Mouse (Mus musculus) embryonic facial prominence, embryonic 13.5 days (tissue): ENCODE results near the gene Eif4b. TPM values are rescaled to one million over a fixed set of nuclear protein-coding genes. Genes with fewer than 3 reads are reported as not detected.

Experiments
- ATAC-seq: fragments of 200-750 bp; cut with Nextera tagmentation; 2 replicates; pipeline ENCODE4 v1.8.0; 2017; ENCODE audit warnings: low read depth; ENCODE audit not compliant: insufficient number of reproducible peaks, insufficient read depth, low FRiP score, low TSS enrichment
- H3K27ac ChIP-seq: fragments of 300-500 bp; sonication (generic); 2 replicates; pipeline ENCODE4 v1.5.1; 2015; ENCODE audit warnings: moderate library complexity, mild to moderate bottlenecking, inconsistent platforms
- H3K27me3 ChIP-seq: fragments of 300-500 bp; sonication (generic); 2 replicates; pipeline ENCODE4 v1.6.1; 2015; ENCODE audit warnings: mild to moderate bottlenecking, inconsistent platforms
- H3K36me3 ChIP-seq: fragments of 300-500 bp; sonication (generic); 2 replicates; pipeline ENCODE4 v1.6.1; 2015; ENCODE audit warnings: mild to moderate bottlenecking, inconsistent platforms
- H3K4me1 ChIP-seq: fragments of 300-500 bp; sonication (generic); 2 replicates; pipeline ENCODE4 v1.6.1; 2015; ENCODE audit warnings: inconsistent platforms
- H3K4me2 ChIP-seq: fragments of 300-500 bp; sonication (generic); 2 replicates; pipeline ENCODE4 v1.6.1; 2015; ENCODE audit warnings: moderate library complexity, mild to moderate bottlenecking, inconsistent platforms
- H3K4me3 ChIP-seq: fragments of 300-500 bp; sonication (generic); 2 replicates; pipeline ENCODE4 v1.5.1; 2015; ENCODE audit warnings: mild to moderate bottlenecking, inconsistent platforms
- H3K9ac ChIP-seq: fragments of 300-500 bp; sonication (generic); 2 replicates; pipeline ENCODE4 v1.6.1; 2015; ENCODE audit warnings: mild to moderate bottlenecking, inconsistent platforms
- H3K9me3 ChIP-seq: fragments of 300-500 bp; sonication (generic); 2 replicates; pipeline ENCODE4 v1.6.1; 2016; ENCODE audit warnings: inconsistent platforms
- WGBS: fragments of 180-500 bp; shearing (Covaris S2); methylation state at CpG from one replicate; pipeline ENCODE4 v1.1.7; 2015; ENCODE audit warnings: mixed read lengths; 5-methylcytosine and 5-hydroxymethylcytosine counted together
- polyA plus RNA-seq: library from polyadenylated mRNA; unstranded; fragments of >200 nt; fragmentation: Nextera tagmentation; extraction: Ambion mirVana; gene quantifications from 2 replicates; pipeline ENCODE4 v1.2.1, GENCODE M21; 2015

Eif4b gene
- polyA plus RNA-seq, 1 experiment from 2014 or later, result 120 TPM

- H3K36me3 ChIP-seq, result peaks cover 60% of the 10 kb centered on the region
- WGBS, result 34% methylated on average over 18 of the region's 18 CpGs
- peaks cover 84% of the 10 kb centered on the region for H3K4me1 ChIP-seq
- peak overlapping the region; percentile 40; the same call in 1 of the 2 replicates for H3K9ac ChIP-seq
- H3K4me2 ChIP-seq, result peak overlapping the region; percentile 52
- peak overlapping the region; percentile 99 for H3K27ac ChIP-seq
- H3K9me3 ChIP-seq, result no peaks in the 10 kb centered on the region
- ATAC-seq, result no peak; the same call in 1 of the 2 replicates
- peak overlapping the region; percentile 23 for H3K4me3 ChIP-seq
- peaks cover 13% of the 10 kb centered on the region for H3K27me3 ChIP-seq
Observed at GRCm38 (mm10) chr15:102105764-102106730, 32.5 kb downstream of the Eif4b start.

GRCm38 (mm10) chr15:102106754-102107456 lies 33.3 kb downstream of the Eif4b start:
- peaks cover 68% of the 10 kb centered on the region for H3K36me3 ChIP-seq
- 0 out of 2 replicates have a peak overlapping the region, but pooled peaks have one; percentile 36 for H3K9ac ChIP-seq
- H3K27ac ChIP-seq, result 0 out of 2 replicates have a peak overlapping the region, but pooled peaks have one; percentile 99
- H3K9me3 ChIP-seq, result no peaks in the 10 kb centered on the region
- WGBS, result 18% methylated on average over 38 of the region's 38 CpGs
- ATAC-seq, result no peak
- peaks cover 13% of the 10 kb centered on the region for H3K27me3 ChIP-seq
- H3K4me3 ChIP-seq, result peak overlapping the region; percentile 23
- peaks cover 76% of the 10 kb centered on the region for H3K4me1 ChIP-seq
- peak overlapping the region; percentile 52 for H3K4me2 ChIP-seq

- no peak overlapping the region for H3K9ac ChIP-seq
- no peaks in the 10 kb centered on the region for H3K9me3 ChIP-seq
- H3K4me2 ChIP-seq, result peak overlapping the region; percentile 52
- peaks cover 13% of the 10 kb centered on the region for H3K27me3 ChIP-seq
- H3K4me1 ChIP-seq, result peaks cover 65% of the 10 kb centered on the region
- H3K4me3 ChIP-seq, result no peak overlapping the region
- ATAC-seq, result no peak
- H3K27ac ChIP-seq, result 0 out of 2 replicates have a peak overlapping the region, but pooled peaks have one; percentile 62
- WGBS, result 41% methylated on average over 13 of the region's 13 CpGs
- H3K36me3 ChIP-seq, result peaks cover 79% of the 10 kb centered on the region
Observed at GRCm38 (mm10) chr15:102107689-102108573, 34.4 kb downstream of the Eif4b start.

- Histone ChIP-seq H3K27me3 (peaks cover 13% of the 10 kb centered on the region), H3K36me3 (peaks cover 88% of the 10 kb centered on the region), H3K4me1 (peaks cover 56% of the 10 kb centered on the region), H3K27ac (peak overlapping the region; percentile 62), H3K4me3 (no peak overlapping the region), H3K9ac (peak overlapping the region; percentile 40; the same call in 1 of the 2 replicates), H3K9me3 (no peaks in the 10 kb centered on the region), H3K4me2 (0 out of 2 replicates have a peak overlapping the region, but pooled peaks have one; percentile 11)
- 55% methylated on average over 18 of the region's 18 CpGs for WGBS
- ATAC-seq, result no peak
Observed at GRCm38 (mm10) chr15:102108651-102109525, 35.3 kb downstream of the Eif4b start.

GRCm38 (mm10) chr15:102110271-102110670 lies 36.7 kb downstream of the Eif4b start:
- Histone ChIP-seq H3K4me1 (peaks cover 43% of the 10 kb centered on the region), H3K9me3 (no peaks in the 10 kb centered on the region), H3K27ac (no peak overlapping the region), H3K4me2 (no peak overlapping the region), H3K36me3 (peaks cover 99% of the 10 kb centered on the region), H3K9ac (no peak overlapping the region), H3K4me3 (no peak overlapping the region), H3K27me3 (peaks cover 13% of the 10 kb centered on the region)
- ATAC-seq, result no peak
- WGBS, result 91% methylated on average over 7 of the region's 7 CpGs

- Histone ChIP-seq H3K9ac (no peak overlapping the region), H3K27me3 (peaks cover 10% of the 10 kb centered on the region), H3K4me2 (no peak overlapping the region), H3K36me3 (peaks cover 99% of the 10 kb centered on the region), H3K4me1 (peaks cover 38% of the 10 kb centered on the region), H3K27ac (no peak overlapping the region), H3K4me3 (no peak overlapping the region), H3K9me3 (no peaks in the 10 kb centered on the region)
- 81% methylated on average over 29 of the region's 29 CpGs for WGBS
- no peak for ATAC-seq
Observed at GRCm38 (mm10) chr15:102110701-102111494, 37.3 kb downstream of the Eif4b start.

- no peak overlapping the region for H3K9ac ChIP-seq
- H3K4me3 ChIP-seq, result no peak overlapping the region
- no peak overlapping the region for H3K4me2 ChIP-seq
- H3K27me3 ChIP-seq, result peaks cover 5% of the 10 kb centered on the region; the same call in 1 of the 2 replicates
- no peaks in the 10 kb centered on the region for H3K9me3 ChIP-seq
- peaks cover 99% of the 10 kb centered on the region for H3K36me3 ChIP-seq
- 89% methylated on average over 11 of the region's 11 CpGs for WGBS
- H3K4me1 ChIP-seq, result peaks cover 38% of the 10 kb centered on the region
- no peak for ATAC-seq
- no peak overlapping the region for H3K27ac ChIP-seq
Observed at GRCm38 (mm10) chr15:102111495-102111829, 37.9 kb downstream of the Eif4b start.

- no peak overlapping the region for H3K9ac ChIP-seq
- no peak overlapping the region for H3K4me2 ChIP-seq
- no peaks in the 10 kb centered on the region for H3K27me3 ChIP-seq
- peaks cover 38% of the 10 kb centered on the region for H3K4me1 ChIP-seq
- no peak overlapping the region for H3K4me3 ChIP-seq
- ATAC-seq, result no peak
- WGBS, result 90% methylated on average over 6 of the region's 6 CpGs
- H3K27ac ChIP-seq, result no peak overlapping the region; the same call in 1 of the 2 replicates
- peaks cover 99% of the 10 kb centered on the region for H3K36me3 ChIP-seq
- no peaks in the 10 kb centered on the region for H3K9me3 ChIP-seq
Observed at GRCm38 (mm10) chr15:102112181-102112580, 38.6 kb downstream of the Eif4b start.

GRCm38 (mm10) chr15:102112827-102113226 lies 39.3 kb downstream of the Eif4b start:
- ATAC-seq, result no peak
- peaks cover 98% of the 10 kb centered on the region for H3K36me3 ChIP-seq
- peaks cover 38% of the 10 kb centered on the region for H3K4me1 ChIP-seq
- WGBS, result 69% methylated on average over 8 of the region's 8 CpGs
- H3K9me3 ChIP-seq, result no peaks in the 10 kb centered on the region
- H3K4me2 ChIP-seq, result no peak overlapping the region
- H3K27me3 ChIP-seq, result no peaks in the 10 kb centered on the region
- H3K9ac ChIP-seq, result no peak overlapping the region
- H3K27ac ChIP-seq, result no peak overlapping the region; the same call in 1 of the 2 replicates
- no peak overlapping the region for H3K4me3 ChIP-seq
